Mouse (Mus musculus) midbrain, embryonic 11.5 days (tissue): ENCODE measurements around the gene Mtmr4. TPM values are rescaled to one million over a fixed set of nuclear protein-coding genes. Genes with fewer than 3 reads are reported as not detected.

ENCODE experiments used
- ATAC-seq: fragments of 200-750 bp; cut with Nextera tagmentation; 2 replicates; pipeline ENCODE4 v1.8.0; 2017; ENCODE audit warnings: moderate TSS enrichment, moderate library complexity; ENCODE audit not compliant: low FRiP score
- DNase-seq: peaks from one replicate; pipeline ENCODE4 v3.0.0; 2015; ENCODE audit warnings: low spot score; ENCODE audit errors: missing footprints
- H3K27ac ChIP-seq: fragments of 300-500 bp; sonication (generic); 2 replicates; pipeline ENCODE4 v1.5.1; 2014; ENCODE audit warnings: low read depth, low read length
- H3K27me3 ChIP-seq: fragments of 300-500 bp; sonication (generic); 2 replicates; pipeline ENCODE4 v1.6.1; 2014; ENCODE audit warnings: mild to moderate bottlenecking, low read length, moderate library complexity, mixed read lengths; ENCODE audit not compliant: control insufficient read depth, insufficient read depth
- H3K36me3 ChIP-seq: fragments of 300-500 bp; sonication (generic); 2 replicates; pipeline ENCODE4 v1.6.1; 2014; ENCODE audit warnings: mild to moderate bottlenecking, low read length, moderate library complexity, mixed read lengths; ENCODE audit not compliant: control insufficient read depth, insufficient read depth
- H3K4me1 ChIP-seq: fragments of 300-500 bp; sonication (generic); 2 replicates; pipeline ENCODE4 v1.6.1; 2014; ENCODE audit warnings: low read length; ENCODE audit not compliant: control insufficient read depth, insufficient read depth
- H3K4me2 ChIP-seq: fragments of 300-500 bp; sonication (generic); 2 replicates; pipeline ENCODE4 v1.6.1; 2014; ENCODE audit warnings: mild to moderate bottlenecking, moderate library complexity
- H3K4me3 ChIP-seq: fragments of 300-500 bp; sonication (generic); 2 replicates; pipeline ENCODE4 v1.5.1; 2014; ENCODE audit warnings: low read depth, low read length
- H3K9ac ChIP-seq: fragments of 300-500 bp; sonication (generic); 2 replicates; pipeline ENCODE4 v1.6.1; 2014; ENCODE audit warnings: low read length
- H3K9me3 ChIP-seq: fragments of 300-500 bp; sonication (generic); 2 replicates; pipeline ENCODE4 v1.6.1; 2016; ENCODE audit warnings: low read length; ENCODE audit not compliant: control insufficient read depth
- WGBS: fragments of 180-500 bp; shearing (Covaris S2); extraction: QIAGEN DNeasy Blood & Tissue Kit; methylation state at CpG from one replicate; pipeline ENCODE4 v1.1.7; 2014; 5-methylcytosine and 5-hydroxymethylcytosine counted together
- polyA plus RNA-seq: library from polyadenylated mRNA; unstranded; fragments of >200 nt; fragmentation: Nextera tagmentation; extraction: Ambion mirVana; gene quantifications from 2 replicates; pipeline ENCODE4 v1.2.1, GENCODE M21; 2014

Mtmr4 gene
- polyA plus RNA-seq: 68.3 and 72.9 TPM in 2 replicates

GRCm38 (mm10) chr11:87591526-87592353 is at the start of gene Mtmr4:
Gene Mtmr4 (plus strand): TSS chr11:87592162.
- Histone ChIP-seq H3K36me3 (no peaks in the 10 kb centered on the region), H3K27ac (peak within 1 kb of the TSS; percentile 83), H3K9ac (peak within 1 kb of the TSS; percentile 88), H3K4me1 (peaks cover 39% of the 10 kb centered on the region), H3K4me3 (peak within 1 kb of the TSS; percentile 83), H3K4me2 (peak within 1 kb of the TSS; percentile 84), H3K27me3 (no peaks in the 10 kb centered on the region), H3K9me3 (no peaks in the 10 kb centered on the region)
- DNase-seq (peak; percentile 98), ATAC-seq (peak; percentile 98)
- under 1% methylated on average over 61 of the region's 61 CpGs for WGBS

GRCm38 (mm10) chr11:87542285-87542684 is 49.7 kb upstream of the Mtmr4 start:
- H3K4me1 ChIP-seq: no peaks in the 10 kb centered on the region
- ATAC-seq (no peak), DNase-seq (no peak)
- H3K9me3 ChIP-seq: no peaks in the 10 kb centered on the region
- no peak overlapping the region for H3K9ac ChIP-seq
- H3K27me3 ChIP-seq: no peaks in the 10 kb centered on the region
- no peaks in the 10 kb centered on the region for H3K36me3 ChIP-seq
- no peak overlapping the region for H3K4me3 ChIP-seq
- 46% methylated on average over 8 of the region's 8 CpGs for WGBS
- no peak overlapping the region for H3K27ac ChIP-seq
- no peak overlapping the region for H3K4me2 ChIP-seq

DNA sequence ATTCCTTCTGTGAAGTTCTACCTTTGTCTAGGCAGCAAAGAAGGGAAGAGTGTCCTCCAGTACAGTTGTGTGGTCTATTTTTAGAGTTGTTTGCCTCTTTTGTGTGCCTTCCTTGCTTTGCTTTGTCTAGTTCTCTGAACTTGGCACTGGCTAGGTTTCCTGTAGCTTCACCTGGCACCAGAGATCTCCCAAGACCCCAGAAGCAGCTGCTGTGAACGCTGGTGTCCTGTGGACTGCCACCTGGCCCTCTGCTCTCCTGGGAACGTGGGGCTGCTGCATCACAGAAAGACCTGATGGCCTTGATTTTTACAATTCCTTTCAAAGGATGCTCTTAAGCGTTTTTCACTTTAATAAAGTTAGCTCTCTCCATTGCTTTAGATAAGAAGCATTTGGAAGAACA is 49.1 kb upstream of the Mtmr4 start:
- no peak overlapping the region for H3K27ac ChIP-seq
- DNase-seq (no peak), ATAC-seq (no peak)
- H3K36me3 ChIP-seq: no peaks in the 10 kb centered on the region
- no peak overlapping the region for H3K9ac ChIP-seq
- no peaks in the 10 kb centered on the region for H3K4me1 ChIP-seq
- H3K9me3 ChIP-seq: no peaks in the 10 kb centered on the region
- no peak overlapping the region for H3K4me3 ChIP-seq
- WGBS: 68% methylated on average over 3 of the region's 3 CpGs
- no peak overlapping the region for H3K4me2 ChIP-seq
- no peaks in the 10 kb centered on the region for H3K27me3 ChIP-seq

DNA sequence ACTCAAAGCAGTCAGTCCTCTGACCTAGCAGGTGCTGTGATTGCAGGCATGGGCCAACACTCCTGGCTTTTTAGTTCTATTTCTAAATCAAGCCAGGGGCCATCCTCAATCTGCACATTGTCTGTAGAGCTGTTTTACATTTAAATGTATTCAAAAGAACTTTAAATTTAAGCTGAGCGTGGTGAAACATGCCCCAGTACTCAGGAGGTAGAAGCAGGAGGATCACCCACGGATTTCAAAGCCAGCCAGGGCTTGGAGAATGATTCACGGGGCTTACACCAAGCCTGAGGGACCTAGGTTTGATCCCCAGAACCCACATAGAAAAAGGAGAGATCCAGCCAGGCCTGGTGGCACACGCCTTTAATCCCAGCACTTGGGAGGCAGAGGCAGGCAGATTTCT is 38.6 kb upstream of the Mtmr4 start:
- 84% methylated on average over 4 of the region's 4 CpGs for WGBS
- Histone ChIP-seq H3K9ac (no peak overlapping the region), H3K27ac (no peak overlapping the region), H3K27me3 (no peaks in the 10 kb centered on the region), H3K4me1 (no peaks in the 10 kb centered on the region), H3K4me3 (no peak overlapping the region), H3K36me3 (no peaks in the 10 kb centered on the region), H3K9me3 (no peaks in the 10 kb centered on the region), H3K4me2 (no peak overlapping the region)
- DNase-seq (no peak), ATAC-seq (no peak)

GRCm38 (mm10) chr11:87554386-87554785 is 37.6 kb upstream of the Mtmr4 start:
- Histone ChIP-seq H3K9me3 (no peaks in the 10 kb centered on the region), H3K9ac (no peak overlapping the region), H3K27me3 (no peaks in the 10 kb centered on the region), H3K36me3 (no peaks in the 10 kb centered on the region), H3K4me2 (no peak overlapping the region), H3K27ac (no peak overlapping the region), H3K4me1 (no peaks in the 10 kb centered on the region), H3K4me3 (no peak overlapping the region)
- DNase-seq (no peak), ATAC-seq (no peak)
- WGBS: 70% methylated on average over 5 of the region's 5 CpGs

DNA sequence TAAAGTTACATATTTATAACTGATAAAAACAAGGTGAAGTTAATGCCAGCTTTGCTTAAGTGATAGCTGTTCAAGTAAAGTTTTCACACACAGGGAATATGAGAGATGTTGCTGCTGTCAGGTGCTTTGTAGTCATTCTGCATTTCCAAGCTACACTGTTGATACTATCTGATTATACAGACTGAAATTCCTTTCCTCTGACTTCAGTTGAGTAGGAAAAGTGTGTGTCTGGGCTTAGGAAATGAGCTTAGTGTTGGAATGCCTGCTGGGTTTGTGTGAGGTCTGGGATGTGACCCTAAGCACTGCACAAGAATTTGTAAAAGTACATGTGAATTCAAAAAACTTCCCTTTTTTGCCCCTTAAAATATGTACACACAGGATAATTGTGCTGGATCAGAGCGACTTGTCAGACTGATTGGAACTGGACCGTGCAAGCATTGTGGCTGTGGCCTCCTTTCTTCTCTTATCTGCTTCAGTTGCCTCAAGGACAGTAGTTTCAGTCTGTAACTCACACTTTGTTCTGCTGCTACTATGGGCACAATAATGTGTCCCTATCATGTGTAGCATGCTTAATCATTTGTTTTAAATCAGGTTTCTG is 36.8 kb upstream of the Mtmr4 start:
- Histone ChIP-seq H3K9me3 (no peaks in the 10 kb centered on the region), H3K27me3 (no peaks in the 10 kb centered on the region), H3K36me3 (no peaks in the 10 kb centered on the region), H3K4me1 (no peaks in the 10 kb centered on the region), H3K9ac (no peak overlapping the region), H3K4me2 (no peak overlapping the region), H3K4me3 (no peak overlapping the region), H3K27ac (no peak overlapping the region)
- ATAC-seq (no peak), DNase-seq (no peak)
- 44% methylated on average over 2 of the region's 2 CpGs for WGBS

- DNase-seq: no peak
- WGBS: 87% methylated on average over 6 of the region's 6 CpGs
- H3K4me3 ChIP-seq: no peak overlapping the region
- no peaks in the 10 kb centered on the region for H3K36me3 ChIP-seq
- H3K9me3 ChIP-seq: no peaks in the 10 kb centered on the region
- no peak overlapping the region for H3K4me2 ChIP-seq
- H3K27me3 ChIP-seq: no peaks in the 10 kb centered on the region
- ATAC-seq: no peak
- no peak overlapping the region for H3K9ac ChIP-seq
- H3K27ac ChIP-seq: no peak overlapping the region
- H3K4me1 ChIP-seq: no peaks in the 10 kb centered on the region
Measured at GRCm38 (mm10) chr11:87561208-87561607, 30.8 kb upstream of the Mtmr4 start.

DNA sequence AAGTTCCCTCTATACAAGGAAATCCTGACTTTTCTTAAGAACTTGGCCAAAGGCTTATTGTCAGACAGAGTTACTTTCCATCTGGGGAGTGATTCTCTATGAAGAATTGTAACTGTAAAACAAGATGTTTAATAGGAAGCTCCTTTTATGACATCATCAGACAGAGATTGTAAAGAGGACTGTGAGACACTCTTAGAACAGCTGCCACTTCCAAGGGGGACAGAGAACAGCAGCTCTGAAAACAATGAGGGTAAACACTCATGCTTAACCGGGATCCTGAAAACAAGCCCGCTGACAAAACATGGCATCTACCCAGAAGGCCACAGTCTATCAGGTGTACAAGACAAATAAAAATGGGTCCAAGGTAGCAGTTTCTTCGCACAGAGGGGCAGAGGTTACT is 25.5 kb upstream of the Mtmr4 start, which contains the start of gene Gm11492:
Gene Gm11492, plus strand, starts transcription at position 153 of the 400 bp plus-strand sequence.
- Histone ChIP-seq H3K27ac (no peak within 1 kb of the TSS), H3K4me3 (no peak within 1 kb of the TSS), H3K9me3 (no peaks in the 10 kb centered on the region), H3K27me3 (no peaks in the 10 kb centered on the region), H3K4me2 (no peak within 1 kb of the TSS), H3K9ac (no peak within 1 kb of the TSS), H3K36me3 (no peaks in the 10 kb centered on the region), H3K4me1 (no peaks in the 10 kb centered on the region)
- no peak for ATAC-seq
- DNase-seq: no peak
- 80% methylated on average over 3 of the region's 3 CpGs for WGBS

GRCm38 (mm10) chr11:87568255-87568953 is 23.6 kb upstream of the Mtmr4 start, which contains the start of gene Sept4:
Gene Sept4 (plus strand): TSS chr11:87568903.
- WGBS: 83% methylated on average over 7 of the region's 7 CpGs
- DNase-seq (no peak), ATAC-seq (no peak)
- H3K27ac ChIP-seq: no peak within 1 kb of the TSS
- no peaks in the 10 kb centered on the region for H3K27me3 ChIP-seq
- H3K9ac ChIP-seq: no peak within 1 kb of the TSS
- H3K4me2 ChIP-seq: no peak within 1 kb of the TSS
- no peak within 1 kb of the TSS for H3K4me3 ChIP-seq
- no peaks in the 10 kb centered on the region for H3K36me3 ChIP-seq
- no peaks in the 10 kb centered on the region for H3K9me3 ChIP-seq
- H3K4me1 ChIP-seq: no peaks in the 10 kb centered on the region
